Mouse (Mus musculus) kidney, adult 9 months (tissue): ENCODE measurements around the gene Rock2.
"Not testable (repeated sequence)": the region's sequence is repeated elsewhere in the genome, so short reads cannot be mapped to it uniquely, and the experiment has no call there.

Experiments used
- DNase-seq: peaks from one replicate; pipeline ENCODE4 v3.0.0; 2022

The Rock2 gene

DNA sequence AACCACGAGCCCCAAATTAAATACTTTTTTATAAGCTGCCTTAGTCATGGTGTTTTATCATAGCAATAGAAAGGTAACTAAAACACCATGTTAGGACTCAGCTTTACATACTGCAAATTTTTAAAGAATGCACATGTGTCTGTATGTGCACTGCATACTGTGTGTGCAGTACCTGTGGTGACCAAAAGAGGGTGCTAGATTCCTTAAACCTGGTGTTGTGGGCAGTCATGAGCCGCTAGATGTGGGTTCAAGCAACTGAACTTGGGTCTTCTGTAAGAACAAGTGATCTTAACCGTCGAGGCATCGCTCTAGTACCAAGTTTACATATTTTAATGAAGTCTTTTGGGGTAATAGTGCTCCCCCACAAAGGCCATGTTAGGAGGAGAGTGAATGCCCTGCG lies 114.8 kb downstream of the Rock2 start:
- DNase-seq: no peak

DNA sequence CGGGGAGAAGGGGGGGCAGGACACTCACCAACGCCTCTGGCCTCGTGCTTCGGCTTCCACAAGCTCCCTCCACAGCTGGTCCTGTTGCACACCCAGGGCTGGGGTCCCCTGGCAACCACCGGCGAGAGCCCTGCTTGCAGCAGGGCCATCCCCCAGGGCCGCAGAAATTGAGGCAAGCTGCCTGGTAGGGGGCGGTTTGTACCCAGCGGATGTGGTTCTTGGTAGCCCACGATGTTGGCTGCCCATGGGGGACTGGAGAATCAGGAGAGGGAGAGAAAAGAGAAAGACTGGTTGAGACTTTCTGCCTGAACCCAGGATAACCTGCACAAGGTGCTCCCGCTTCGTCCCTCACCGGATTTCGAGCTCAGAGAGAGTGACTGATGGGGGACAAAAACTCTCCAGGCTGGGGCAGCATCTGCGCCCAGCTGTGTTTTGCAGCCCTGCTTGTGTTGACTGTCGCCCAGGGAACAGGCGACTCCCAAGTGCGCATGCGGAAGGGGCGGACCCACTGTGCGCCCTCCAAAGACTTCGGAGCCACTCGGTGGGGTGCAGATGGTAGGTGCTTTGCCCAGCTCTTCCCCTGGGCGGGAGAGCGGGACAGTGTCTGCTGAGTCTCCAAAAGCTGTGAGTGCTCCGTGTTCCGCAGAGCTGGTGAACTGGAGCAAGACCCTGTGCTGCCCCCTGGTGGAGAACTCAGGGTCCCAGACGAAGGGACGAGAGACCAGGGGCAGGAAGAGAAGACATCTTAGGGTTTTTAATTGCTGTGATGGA lies 116.6 kb downstream of the Rock2 start, which contains the start of gene 2410004P03Rik:
TSS of gene 2410004P03Rik (minus strand) at position 628 of the 771 bp plus-strand sequence.
- DNase-seq: peak; percentile 73

DNA sequence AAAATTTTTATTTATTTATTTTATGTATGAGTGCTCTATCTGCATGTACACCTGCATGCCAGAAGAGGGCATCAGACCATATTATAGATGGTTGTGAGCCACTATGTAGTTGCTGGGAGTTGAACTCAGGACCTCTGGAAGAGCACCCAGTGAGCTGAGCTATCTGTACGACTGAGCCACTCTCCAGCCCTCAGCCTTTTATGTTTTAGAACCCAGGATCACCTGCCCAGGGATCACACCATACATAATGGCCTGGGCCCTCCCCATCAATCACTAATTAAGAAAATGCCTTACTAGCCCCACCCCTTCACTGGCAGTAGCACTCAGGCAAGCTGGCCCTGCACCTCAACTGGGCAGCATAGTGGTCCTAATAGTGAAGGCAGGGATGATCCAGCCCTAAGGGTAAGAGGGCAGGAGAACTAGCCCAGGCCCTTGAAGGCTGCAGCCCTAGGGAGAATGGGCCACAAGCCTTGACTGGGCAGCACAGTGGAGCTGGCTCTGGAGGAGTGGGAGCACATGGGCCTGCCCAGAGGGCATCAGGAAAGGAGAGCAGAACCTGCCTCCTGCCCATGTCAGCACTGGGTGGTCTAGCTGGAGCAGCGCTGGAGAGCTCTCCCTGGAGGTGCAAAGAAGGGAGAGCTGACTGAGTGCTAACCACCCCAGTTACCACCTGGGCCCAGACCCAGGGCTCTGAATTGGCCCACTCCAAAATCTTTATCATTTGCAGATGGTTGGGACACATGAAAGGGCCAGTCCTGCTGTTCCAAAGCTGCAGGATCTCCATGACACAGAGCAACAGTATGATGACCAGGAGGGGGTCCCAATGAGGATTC lies 117.6 kb downstream of the Rock2 start:
- no peak for DNase-seq

DNA sequence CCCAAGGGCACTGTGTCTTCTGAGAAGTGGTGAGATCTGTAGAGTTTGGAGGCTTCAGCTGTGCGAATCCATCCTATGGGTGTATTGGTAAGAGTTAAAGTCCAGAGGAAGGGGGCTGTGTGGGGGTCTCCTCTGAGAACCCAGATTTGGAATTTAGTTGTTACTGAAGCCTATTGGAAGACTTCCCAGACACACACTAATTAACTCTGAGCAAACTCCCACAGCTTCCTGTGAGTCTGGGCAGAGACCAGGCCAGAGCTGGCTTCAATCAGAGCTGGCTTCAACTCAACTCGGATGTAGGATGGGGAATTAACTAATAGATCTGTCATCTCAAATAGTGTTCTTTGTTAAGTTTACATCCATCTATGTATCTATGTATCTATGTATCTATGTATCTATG lies 121.0 kb downstream of the Rock2 start:
- DNase-seq: peak; percentile 28

DNA sequence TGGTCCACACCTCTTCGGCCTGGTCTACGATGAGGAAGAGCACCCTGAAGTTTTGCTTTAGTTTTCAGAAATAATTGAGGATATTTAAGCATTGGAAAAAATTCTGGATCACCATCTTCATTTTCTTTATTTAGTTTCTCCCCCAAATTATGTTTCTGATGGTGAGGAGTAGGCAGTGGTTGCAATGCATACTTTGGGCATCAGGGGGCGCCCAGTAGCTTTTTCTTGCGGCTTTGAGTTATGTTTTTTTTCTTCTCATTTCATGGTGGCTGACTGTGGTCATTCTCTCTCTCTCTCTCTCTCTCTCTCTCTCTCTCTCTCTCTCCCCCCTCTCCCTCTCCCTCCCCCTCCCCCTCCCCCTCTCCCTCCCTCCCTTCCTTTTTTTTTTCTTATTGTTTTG lies 123.8 kb downstream of the Rock2 start:
- DNase-seq: peak; percentile 45

DNA sequence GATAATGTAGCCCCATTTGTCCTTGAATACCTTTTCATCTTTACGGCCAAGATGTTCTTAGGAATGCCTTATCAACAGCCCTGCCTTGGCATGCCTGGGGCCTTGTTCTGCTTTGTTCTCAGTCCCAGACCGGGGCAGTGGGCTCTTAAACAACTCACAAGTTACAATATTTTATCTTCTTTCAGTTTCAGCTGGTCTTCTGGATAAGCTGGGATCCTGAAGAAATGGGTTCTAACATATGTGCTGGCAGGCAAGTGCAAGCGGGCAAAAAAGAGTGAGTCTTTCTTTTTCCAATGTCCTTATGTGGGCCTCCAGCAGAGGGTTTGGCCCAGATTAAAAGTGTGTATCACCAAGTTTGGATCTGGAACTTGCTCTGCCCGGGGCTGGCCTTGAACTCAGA lies 126.4 kb downstream of the Rock2 start:
- DNase-seq: not testable (repeated sequence)

DNA sequence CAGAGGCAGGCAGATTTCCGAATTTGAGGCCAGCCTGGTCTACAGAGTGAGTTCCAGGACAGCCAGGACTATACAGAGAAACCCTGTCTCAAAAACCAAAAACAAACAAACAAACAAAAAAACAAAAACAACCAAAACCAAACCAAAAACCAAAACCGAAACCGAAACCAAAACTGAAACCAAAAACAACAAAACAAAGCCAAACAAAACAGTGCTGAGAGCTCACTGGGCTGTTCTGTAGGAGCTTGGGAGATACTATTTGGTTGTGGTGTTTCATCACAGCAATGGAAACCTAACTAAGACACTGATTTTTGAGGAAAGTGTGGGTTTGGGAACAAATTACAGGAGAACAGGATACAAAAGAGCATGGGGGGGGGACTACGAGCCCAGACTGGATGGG lies 127.5 kb downstream of the Rock2 start:
- no peak for DNase-seq

DNA sequence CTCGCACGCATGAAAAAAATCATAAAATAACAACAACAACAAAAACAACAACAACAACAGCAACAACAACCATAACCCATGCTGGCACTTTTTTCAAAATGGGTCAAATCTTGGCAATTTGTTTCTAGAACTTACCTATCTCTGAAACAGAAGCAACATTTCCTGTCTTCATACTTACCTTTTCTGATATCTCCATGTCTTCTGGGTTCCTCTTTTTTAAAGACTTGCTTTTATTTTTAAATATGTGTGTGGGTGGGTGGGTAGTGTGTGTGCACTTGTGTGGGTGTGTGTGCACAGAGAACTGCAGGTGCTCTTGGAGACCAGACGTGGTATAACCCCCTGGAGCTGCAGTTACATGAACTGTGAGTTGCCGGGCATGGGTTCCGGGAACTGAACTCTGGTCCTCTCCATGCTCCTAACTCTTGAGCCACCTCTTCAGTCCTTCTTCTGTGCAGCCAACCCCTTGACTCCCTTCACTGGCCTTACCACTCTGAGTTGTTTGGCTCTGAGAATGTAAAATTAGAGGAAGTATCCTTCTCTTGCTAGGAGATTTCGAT lies 129.9 kb downstream of the Rock2 start:
- no peak for DNase-seq

DNA sequence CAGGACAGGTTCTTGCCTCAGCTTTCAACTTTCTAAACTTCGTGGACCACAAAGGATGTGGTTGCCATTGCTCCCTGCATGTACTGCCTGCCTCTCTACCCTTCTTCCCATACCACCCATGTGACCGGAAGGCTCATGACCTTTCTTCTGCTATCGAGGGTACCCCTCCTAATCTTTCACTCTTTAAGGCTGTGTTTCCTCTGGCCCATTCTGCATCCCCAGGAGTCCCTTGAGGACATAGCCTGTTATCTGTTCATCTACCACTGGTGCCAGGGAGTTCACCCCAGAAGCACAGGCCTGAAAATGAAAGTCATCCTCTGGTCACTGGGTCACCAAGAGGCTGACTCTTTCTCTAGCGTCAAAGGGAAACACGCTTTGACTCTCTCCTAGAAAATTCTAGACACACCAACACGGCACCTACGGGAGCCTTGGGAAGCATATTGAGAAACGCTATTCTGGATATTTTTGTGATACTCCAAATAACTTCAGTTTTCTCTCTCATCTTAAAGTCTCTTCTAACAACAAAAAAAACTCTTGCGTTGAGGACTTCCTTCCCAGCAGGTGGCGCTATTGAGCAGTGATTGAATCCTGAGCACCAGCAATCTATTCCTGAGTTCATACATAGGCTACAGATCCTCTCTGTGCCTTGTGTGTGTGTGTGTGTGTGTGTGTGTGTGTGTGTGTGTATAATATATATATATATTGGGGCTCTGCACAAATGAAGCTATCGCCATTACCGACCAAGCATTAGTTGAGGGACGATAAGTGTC lies 138.2 kb downstream of the Rock2 start:
- peak; percentile 50 for DNase-seq

DNA sequence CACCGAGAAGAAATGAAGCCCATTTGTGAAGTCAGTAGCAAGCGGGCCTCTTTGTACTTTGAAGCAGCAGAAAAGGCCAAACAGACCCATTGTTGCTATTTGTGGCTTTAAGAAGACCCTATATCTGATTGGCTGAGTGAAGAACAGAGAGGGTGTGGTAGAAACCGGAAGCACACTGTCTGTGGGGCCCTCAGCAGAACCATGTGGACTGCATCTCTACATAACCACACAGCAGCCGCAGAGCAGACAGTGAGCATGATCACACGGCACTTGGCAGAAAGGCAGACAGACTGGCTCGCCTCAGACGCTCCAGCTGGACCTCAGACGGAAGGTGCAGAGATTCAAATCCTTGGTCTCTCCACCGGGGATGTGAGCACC lies 138.8 kb downstream of the Rock2 start:
- DNase-seq: no peak

DNA sequence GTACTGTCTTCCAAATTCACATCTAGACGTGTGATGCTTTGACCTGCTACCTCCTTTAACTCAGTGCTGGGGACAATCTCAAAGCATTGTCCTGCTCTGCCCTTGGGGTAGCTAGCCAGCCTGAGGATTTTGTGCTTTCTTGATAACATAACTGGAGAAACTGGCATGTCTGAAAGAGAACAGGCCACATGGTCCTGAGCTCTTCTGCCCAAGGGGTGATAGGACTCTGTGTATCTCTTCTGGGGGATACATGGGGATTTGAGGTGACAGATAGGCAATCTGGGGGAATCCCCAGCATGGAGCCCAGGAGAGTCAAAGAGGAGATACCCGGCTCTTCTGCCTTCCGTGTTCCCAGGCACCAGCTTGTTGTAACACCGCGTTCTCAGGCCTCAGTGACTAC lies 140.0 kb downstream of the Rock2 start:
- DNase-seq: no peak

DNA sequence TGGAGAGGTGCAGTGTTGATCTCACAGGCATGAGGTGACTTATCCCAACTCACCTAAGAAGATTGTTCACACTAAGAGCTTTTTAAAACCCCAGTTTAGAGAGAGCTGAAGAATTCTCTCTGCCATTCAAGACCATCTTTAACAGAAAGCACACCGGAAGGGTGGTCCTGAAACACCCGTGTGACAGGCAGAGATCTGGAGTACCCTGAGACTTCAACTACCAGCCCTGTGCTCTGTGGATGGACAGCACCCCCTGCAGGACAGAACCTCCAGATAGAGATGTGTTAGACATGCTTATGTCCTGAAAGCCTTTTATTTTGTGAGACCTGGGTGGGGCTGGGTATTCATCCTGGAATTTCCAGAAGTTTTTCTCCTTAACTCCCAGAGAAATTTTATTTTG lies 140.4 kb downstream of the Rock2 start:
- peak; percentile 27 for DNase-seq

DNA sequence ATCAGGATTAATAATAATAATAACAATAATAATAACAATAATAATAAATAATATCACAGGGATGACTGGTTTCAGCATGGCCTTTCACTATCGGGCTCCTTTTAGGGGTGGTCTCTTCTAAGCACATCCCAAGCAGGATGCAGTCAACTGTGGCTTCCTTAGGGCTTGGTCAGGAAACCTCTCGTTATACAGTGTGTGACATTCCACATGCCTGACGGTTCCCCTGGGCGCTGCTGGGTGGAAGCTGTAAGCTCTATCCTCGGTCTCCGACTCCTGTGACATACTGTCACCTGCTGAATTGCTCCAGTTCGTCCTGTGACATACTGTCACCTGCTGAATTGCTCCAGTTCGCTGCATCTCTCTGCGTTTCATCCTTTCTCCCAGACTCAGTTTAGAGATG lies 141.8 kb downstream of the Rock2 start:
- no peak for DNase-seq

DNA sequence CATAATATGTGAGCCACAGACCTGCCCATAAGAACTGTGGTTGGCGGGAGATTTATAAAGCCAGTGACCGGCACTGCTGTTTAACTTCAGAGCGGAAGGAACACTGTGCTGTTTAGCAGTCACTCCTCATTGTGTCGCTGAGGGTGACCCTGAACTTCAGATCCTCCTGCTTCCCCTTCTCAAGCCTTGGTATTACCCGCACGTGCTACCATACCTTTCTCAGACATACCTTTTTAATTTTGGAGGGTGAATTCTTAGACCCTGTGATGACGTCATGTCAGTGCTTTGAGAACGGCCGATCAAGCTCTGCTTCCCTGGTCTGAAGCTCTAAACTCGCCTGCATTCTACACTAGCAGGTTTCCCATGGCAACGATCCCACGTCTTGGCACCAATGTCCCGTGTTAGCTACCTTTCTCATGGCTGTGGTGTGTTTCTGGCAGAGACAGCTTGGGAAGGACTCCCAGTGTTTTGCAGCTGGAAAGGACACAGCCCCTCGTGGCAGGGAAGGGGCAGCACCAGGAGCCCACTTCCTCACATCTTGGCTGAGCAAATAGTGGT lies 142.4 kb downstream of the Rock2 start:
- DNase-seq: no peak
